Mouse (Mus musculus) neural tube, embryonic 12.5 days (tissue): ENCODE results near the gene Btg4. TPM values are rescaled to one million over a fixed set of nuclear protein-coding genes. Genes with fewer than 3 reads are reported as not detected.
"Not testable (repeated sequence)": the region's sequence is repeated elsewhere in the genome, so short reads cannot be mapped to it uniquely, and the experiment has no call there.

Source experiments
- ATAC-seq: fragments of 200-750 bp; cut with Nextera tagmentation; 2 replicates; pipeline ENCODE4 v1.8.0; 2017; ENCODE audit warnings: low read depth, mild to moderate bottlenecking, moderate TSS enrichment, moderate library complexity; ENCODE audit not compliant: low FRiP score
- H3K27ac ChIP-seq: fragments of 300-500 bp; sonication (generic); 2 replicates; pipeline ENCODE4 v1.5.1; 2016
- H3K27me3 ChIP-seq: fragments of 300-500 bp; sonication (generic); replicated peaks from 2 replicates; pipeline ENCODE4 v1.6.1; 2016; ENCODE audit warnings: mild to moderate bottlenecking
- H3K36me3 ChIP-seq: fragments of 300-500 bp; sonication (generic); 2 replicates; pipeline ENCODE4 v1.6.1; 2016; ENCODE audit warnings: mild to moderate bottlenecking
- H3K4me1 ChIP-seq: fragments of 300-500 bp; sonication (generic); 2 replicates; pipeline ENCODE4 v1.6.1; 2016
- H3K4me2 ChIP-seq: fragments of 300-500 bp; sonication (generic); replicated peaks from 2 replicates; pipeline ENCODE4 v1.6.1; 2016; ENCODE audit warnings: mild to moderate bottlenecking
- H3K4me3 ChIP-seq: fragments of 300-500 bp; sonication (generic); 2 replicates; pipeline ENCODE4 v1.5.1; 2016
- H3K9ac ChIP-seq: fragments of 300-500 bp; sonication (generic); 2 replicates; pipeline ENCODE4 v1.6.1; 2016; ENCODE audit warnings: mild to moderate bottlenecking
- H3K9me3 ChIP-seq: fragments of 300-500 bp; sonication (generic); 2 replicates; pipeline ENCODE4 v1.6.1; 2016; ENCODE audit warnings: mild to moderate bottlenecking
- WGBS: fragments of 180-500 bp; shearing (Covaris S2); methylation state at CpG from one replicate; pipeline ENCODE4 v1.1.7; 2016; 5-methylcytosine and 5-hydroxymethylcytosine counted together
- polyA plus RNA-seq: library from polyadenylated mRNA; unstranded; fragments of >200 nt; fragmentation: Nextera tagmentation; extraction: Ambion mirVana; gene quantifications from 2 replicates; pipeline ENCODE4 v1.2.1, GENCODE M21; 2016

The Btg4 gene
- polyA plus RNA-seq, 1 experiment from 2014 or later, result not detected

- 8% methylated on average over 27 of the region's 27 CpGs for whole genome bisulfite sequencing
- Histone ChIP-seq H3K36me3 (no peaks in the 10 kb centered on the region), H3K27ac (no peak within 1 kb of the TSS), H3K9ac (no peak within 1 kb of the TSS), H3K4me1 (peaks cover 14% of the 10 kb centered on the region), H3K27me3 (peaks cover 3% of the 10 kb centered on the region; the same call in 1 of the 2 replicates), H3K9me3 (no peaks in the 10 kb centered on the region), H3K4me3 (0 out of 2 replicates have a peak within 1 kb of the TSS, but pooled peaks have one; percentile 58), H3K4me2 (peak within 1 kb of the TSS; percentile 100)
- peak; percentile 79 for ATAC-seq
Measured at GRCm38 (mm10) chr9:51101756-51102425, 41.2 kb downstream of the Btg4 start, which contains the start of gene 4833427G06Rik. TSS of gene 4833427G06Rik (minus strand) at chr9:51102078.

- Histone ChIP-seq H3K9me3 (no peaks in the 10 kb centered on the region), H3K27ac (no peak overlapping the region), H3K4me1 (peaks cover 14% of the 10 kb centered on the region), H3K4me2 (peak overlapping the region; percentile 100), H3K27me3 (peaks cover 3% of the 10 kb centered on the region; the same call in 1 of the 2 replicates), H3K36me3 (no peaks in the 10 kb centered on the region), H3K9ac (peak overlapping the region; percentile 66), H3K4me3 (peak overlapping the region; percentile 58)
- 2% methylated on average over 43 of the region's 44 CpGs for WGBS
- peak; percentile 68 for ATAC-seq
Measured at GRCm38 (mm10) chr9:51102963-51103807, 42.5 kb downstream of the Btg4 start.

GRCm38 (mm10) chr9:51103808-51104514 is 43.3 kb downstream of the Btg4 start:
- Histone ChIP-seq H3K27me3 (peaks cover 3% of the 10 kb centered on the region; the same call in 1 of the 2 replicates), H3K36me3 (no peaks in the 10 kb centered on the region), H3K27ac (no peak overlapping the region), H3K4me3 (peak overlapping the region; percentile 58), H3K9ac (peak overlapping the region; percentile 66), H3K4me1 (peaks cover 14% of the 10 kb centered on the region), H3K9me3 (no peaks in the 10 kb centered on the region), H3K4me2 (peak overlapping the region; percentile 100)
- 13% methylated on average over 30 of the region's 30 CpGs for WGBS
- ATAC-seq, result peak; percentile 79

- ATAC-seq, result no peak
- Histone ChIP-seq H3K4me2 (no peak overlapping the region), H3K27ac (no peak overlapping the region), H3K4me1 (peaks cover 14% of the 10 kb centered on the region), H3K27me3 (peaks cover 3% of the 10 kb centered on the region; the same call in 1 of the 2 replicates), H3K36me3 (no peaks in the 10 kb centered on the region), H3K9me3 (no peaks in the 10 kb centered on the region), H3K9ac (no peak overlapping the region), H3K4me3 (no peak overlapping the region)
- WGBS, result 87% methylated on average over 2 of the region's 2 CpGs
Measured at GRCm38 (mm10) chr9:51105751-51106150, 45.0 kb downstream of the Btg4 start.

GRCm38 (mm10) chr9:51114767-51115166 is 54.1 kb downstream of the Btg4 start:
- Histone ChIP-seq H3K9ac (no peak overlapping the region), H3K27ac (no peak overlapping the region), H3K27me3 (no peaks in the 10 kb centered on the region), H3K9me3 (no peaks in the 10 kb centered on the region), H3K4me1 (no peaks in the 10 kb centered on the region), H3K4me3 (no peak overlapping the region), H3K36me3 (no peaks in the 10 kb centered on the region), H3K4me2 (no peak overlapping the region)
- ATAC-seq, result no peak
- 92% methylated on average over 4 of the region's 4 CpGs for WGBS

- ATAC-seq, result no peak
- WGBS, result 67% methylated on average over 3 of the region's 3 CpGs
- Histone ChIP-seq H3K9ac (no peak overlapping the region), H3K27ac (no peak overlapping the region), H3K4me3 (no peak overlapping the region), H3K36me3 (no peaks in the 10 kb centered on the region), H3K4me2 (no peak overlapping the region), H3K9me3 (no peaks in the 10 kb centered on the region), H3K27me3 (no peaks in the 10 kb centered on the region), H3K4me1 (no peaks in the 10 kb centered on the region)
Measured at GRCm38 (mm10) chr9:51136985-51137384, 76.3 kb downstream of the Btg4 start.

GRCm38 (mm10) chr9:51137432-51137831 is 76.7 kb downstream of the Btg4 start:
- no peak for ATAC-seq
- Histone ChIP-seq H3K27me3 (no peaks in the 10 kb centered on the region), H3K36me3 (no peaks in the 10 kb centered on the region), H3K27ac (no peak overlapping the region), H3K9ac (no peak overlapping the region), H3K9me3 (no peaks in the 10 kb centered on the region), H3K4me2 (no peak overlapping the region), H3K4me3 (no peak overlapping the region), H3K4me1 (no peaks in the 10 kb centered on the region)
- 89% methylated on average over 4 of the region's 4 CpGs for WGBS

- Histone ChIP-seq H3K4me3 (no peak overlapping the region), H3K27ac (no peak overlapping the region), H3K9me3 (no peaks in the 10 kb centered on the region), H3K4me1 (no peaks in the 10 kb centered on the region), H3K36me3 (no peaks in the 10 kb centered on the region), H3K27me3 (no peaks in the 10 kb centered on the region), H3K9ac (no peak overlapping the region), H3K4me2 (no peak overlapping the region)
- ATAC-seq, result no peak
- WGBS, result 97% methylated on average over 1 of the region's 1 CpGs
Measured at GRCm38 (mm10) chr9:51137836-51138235, 77.1 kb downstream of the Btg4 start.

- H3K9me3 ChIP-seq, result no peaks in the 10 kb centered on the region
- WGBS, result 93% methylated on average over 1 of the region's 1 CpGs
- ATAC-seq, result no peak
- H3K27me3 ChIP-seq, result no peaks in the 10 kb centered on the region
- H3K9ac ChIP-seq, result no peak overlapping the region
- H3K36me3 ChIP-seq, result no peaks in the 10 kb centered on the region
- H3K27ac ChIP-seq, result no peak overlapping the region
- no peak overlapping the region for H3K4me3 ChIP-seq
- no peak overlapping the region for H3K4me2 ChIP-seq
- no peaks in the 10 kb centered on the region for H3K4me1 ChIP-seq
Measured at GRCm38 (mm10) chr9:51138301-51138700, 77.6 kb downstream of the Btg4 start.

GRCm38 (mm10) chr9:51139401-51139800 is 78.7 kb downstream of the Btg4 start:
- H3K4me3 ChIP-seq, H3K4me2 ChIP-seq, H3K4me1 ChIP-seq, ATAC-seq, H3K27me3 ChIP-seq, H3K9ac ChIP-seq, H3K9me3 ChIP-seq, H3K36me3 ChIP-seq, H3K27ac ChIP-seq: not testable (repeated sequence)
- 78% methylated on average over 1 of the region's 1 CpGs for WGBS

- no peak overlapping the region for H3K27ac ChIP-seq
- no peaks in the 10 kb centered on the region for H3K4me1 ChIP-seq
- H3K36me3 ChIP-seq, result no peaks in the 10 kb centered on the region
- H3K9me3 ChIP-seq, result no peaks in the 10 kb centered on the region
- no peak overlapping the region for H3K4me3 ChIP-seq
- H3K9ac ChIP-seq, result no peak overlapping the region
- WGBS, result 78% methylated on average over 3 of the region's 3 CpGs
- no peaks in the 10 kb centered on the region for H3K27me3 ChIP-seq
- H3K4me2 ChIP-seq, result no peak overlapping the region
- no peak for ATAC-seq
Measured at GRCm38 (mm10) chr9:51140711-51141110, 80.0 kb downstream of the Btg4 start.

GRCm38 (mm10) chr9:51143437-51143836 is 82.7 kb downstream of the Btg4 start:
- ATAC-seq, result no peak
- Histone ChIP-seq H3K27ac (no peak overlapping the region), H3K4me1 (no peaks in the 10 kb centered on the region), H3K9me3 (no peaks in the 10 kb centered on the region), H3K4me2 (no peak overlapping the region), H3K9ac (no peak overlapping the region), H3K4me3 (no peak overlapping the region), H3K36me3 (no peaks in the 10 kb centered on the region), H3K27me3 (no peaks in the 10 kb centered on the region)
- 96% methylated on average over 1 of the region's 1 CpGs for WGBS
